Mouse (Mus musculus) adrenal gland, postnatal 4 days (tissue): ENCODE measurements around the gene Ndufv3. TPM values are rescaled to one million over a fixed set of nuclear protein-coding genes. Genes with fewer than 3 reads are reported as not detected.

Experiments
- DNase-seq, 2 experiments: peaks; one replicate each; pipeline ENCODE4 v3.0.0; 2021 to 2022; ENCODE audit warnings: low spot score in 2 of 2, mixed read lengths in 2 of 2
- long read RNA-seq, 2 experiments: library from polyadenylated mRNA; stranded (forward); transcript quantifications; one replicate each; pipeline ENCODE4 v2.0.0; 2021
- total RNA-seq, 2 experiments: library from RNA; stranded (reverse); gene quantifications; 2 replicates each; pipeline ENCODE4 v1.2.3; 2021

The Ndufv3 gene
- total RNA-seq = 100 to 1,000 TPM; 359 to 397 TPM
- long read RNA-seq, experiment 1, transcript Ndufv3-202 (3 exons, 493 nt) = major isoform, 224 of 315 reads
- long read RNA-seq, experiment 1, transcript Ndufv3-201 (4 exons, 1,582 nt) = minor isoform, 77 of 315 reads
- long read RNA-seq, experiment 1, partial matches to known transcripts = 12 of 315 reads
- long read RNA-seq, experiment 1, other reads (novel, unspliced or antisense) = 2 of 315 reads
- long read RNA-seq, experiment 2, transcript Ndufv3-201 (4 exons, 1,582 nt) = minor isoform, 120 of 274 reads
- long read RNA-seq, experiment 2, transcript Ndufv3-202 (3 exons, 493 nt) = major isoform, 135 of 274 reads
- long read RNA-seq, experiment 2, partial matches to known transcripts = 17 of 274 reads
- long read RNA-seq, experiment 2, other reads (novel, unspliced or antisense) = 2 of 274 reads

GRCm38 (mm10) chr17:31519946-31520838, at the start of gene Ndufv3, which contains the start of gene Wdr4:
Gene Ndufv3, plus strand, starts transcription at chr17:31520115.
Gene Wdr4, minus strand, starts transcription at chr17:31519980.
- peak; percentile 94 to 98 for DNase-seq

- DNase-seq = no peak
Measured at GRCm38 (mm10) chr17:31470766-31471418, 49.0 kb upstream of the Ndufv3 start.

- no peak for DNase-seq
Measured at GRCm38 (mm10) chr17:31474388-31474787, 45.5 kb upstream of the Ndufv3 start.

GRCm38 (mm10) chr17:31478606-31479005, 41.3 kb upstream of the Ndufv3 start:
- no peak for DNase-seq

GRCm38 (mm10) chr17:31479108-31479844, 40.6 kb upstream of the Ndufv3 start:
- DNase-seq = no peak

GRCm38 (mm10) chr17:31486616-31487198, 33.2 kb upstream of the Ndufv3 start:
- no peak for DNase-seq

GRCm38 (mm10) chr17:31487433-31488060, 32.4 kb upstream of the Ndufv3 start:
- no peak for DNase-seq

GRCm38 (mm10) chr17:31491355-31491754, 28.6 kb upstream of the Ndufv3 start:
- no peak for DNase-seq

- DNase-seq = peak in 1 of 2 experiments; percentile 62
Measured at GRCm38 (mm10) chr17:31492416-31492815, 27.5 kb upstream of the Ndufv3 start.

GRCm38 (mm10) chr17:31494989-31495388, 24.9 kb upstream of the Ndufv3 start:
- no peak for DNase-seq

GRCm38 (mm10) chr17:31497726-31498125, 22.2 kb upstream of the Ndufv3 start:
- no peak for DNase-seq

- no peak for DNase-seq
Measured at GRCm38 (mm10) chr17:31499725-31500124, 20.2 kb upstream of the Ndufv3 start.

GRCm38 (mm10) chr17:31500416-31500815, 19.5 kb upstream of the Ndufv3 start:
- no peak for DNase-seq

GRCm38 (mm10) chr17:31500908-31501307, 19.0 kb upstream of the Ndufv3 start:
- DNase-seq = no peak

GRCm38 (mm10) chr17:31502261-31502927, 17.5 kb upstream of the Ndufv3 start:
- DNase-seq = no peak

GRCm38 (mm10) chr17:31503337-31503736, 16.6 kb upstream of the Ndufv3 start:
- DNase-seq = no peak

GRCm38 (mm10) chr17:31503936-31504335, 16.0 kb upstream of the Ndufv3 start:
- DNase-seq = no peak

- DNase-seq = no peak
Measured at GRCm38 (mm10) chr17:31505013-31505412, 14.9 kb upstream of the Ndufv3 start.

- DNase-seq = no peak
Measured at GRCm38 (mm10) chr17:31506282-31506681, 13.6 kb upstream of the Ndufv3 start.
